Mouse (Mus musculus) adrenal gland, postnatal 4 days (tissue): ENCODE results near the gene E130308A19Rik. TPM values are rescaled to one million over a fixed set of nuclear protein-coding genes. Genes with fewer than 3 reads are reported as not detected.

Experiments used
- DNase-seq, 2 experiments: peaks; one replicate each; pipeline ENCODE4 v3.0.0; 2021 to 2022; ENCODE audit warnings: low spot score in 2 of 2, mixed read lengths in 2 of 2
- total RNA-seq, 2 experiments: library from RNA; stranded (reverse); gene quantifications; 2 replicates each; pipeline ENCODE4 v1.2.3; 2021

E130308A19Rik gene
- total RNA-seq, 2 experiments from 2014 or later, result 27.4 to 32.9 TPM

DNA sequence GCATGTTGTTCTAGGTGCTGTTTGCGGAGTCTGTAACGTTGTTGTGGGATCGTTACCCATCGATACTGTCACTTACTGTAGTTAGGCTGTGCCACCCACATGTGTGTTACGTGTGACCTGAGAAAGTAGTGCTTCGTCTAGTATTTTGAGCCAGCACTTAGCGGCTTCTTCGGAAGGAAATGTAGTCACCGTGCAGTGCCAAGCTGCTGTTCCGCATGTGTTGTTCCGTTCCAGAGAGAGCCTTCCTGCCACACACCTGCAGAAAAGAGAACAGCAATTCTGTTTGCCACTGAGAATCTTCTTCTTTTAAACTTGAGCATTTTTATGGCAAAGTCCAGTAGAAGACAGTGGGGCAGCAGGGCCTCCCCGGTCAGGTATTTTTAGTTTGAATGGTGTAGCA, 100.5 kb downstream of the E130308A19Rik start:
- DNase-seq, result no peak

GRCm38 (mm10) chr4:59727187-59727877, 101.3 kb downstream of the E130308A19Rik start:
- no peak for DNase-seq

GRCm38 (mm10) chr4:59727878-59728261, 101.9 kb downstream of the E130308A19Rik start:
- no peak for DNase-seq

DNA sequence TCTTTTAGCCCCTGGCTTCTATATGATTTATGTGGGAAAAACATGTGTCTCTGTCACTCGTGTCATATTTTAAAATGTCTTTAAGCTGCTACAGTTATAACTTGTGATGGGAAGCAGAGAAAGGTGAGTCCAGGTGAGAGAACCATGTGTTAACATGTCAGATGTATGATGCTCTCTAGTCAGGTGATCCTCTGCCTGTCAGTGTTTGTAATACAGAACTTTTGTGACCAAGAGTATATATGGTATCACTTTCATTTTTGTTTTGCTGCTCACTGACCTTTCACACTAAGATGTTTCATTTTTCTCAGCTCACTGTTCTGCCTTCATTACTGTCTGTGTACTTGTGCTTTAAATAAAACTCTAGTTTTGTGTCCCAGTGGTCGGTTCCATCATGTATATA, 102.8 kb downstream of the E130308A19Rik start:
- no peak for DNase-seq

GRCm38 (mm10) chr4:59731544-59731943, 105.5 kb downstream of the E130308A19Rik start:
- DNase-seq, result no peak

GRCm38 (mm10) chr4:59739321-59739720, 113.3 kb downstream of the E130308A19Rik start:
- DNase-seq, result no peak

DNA sequence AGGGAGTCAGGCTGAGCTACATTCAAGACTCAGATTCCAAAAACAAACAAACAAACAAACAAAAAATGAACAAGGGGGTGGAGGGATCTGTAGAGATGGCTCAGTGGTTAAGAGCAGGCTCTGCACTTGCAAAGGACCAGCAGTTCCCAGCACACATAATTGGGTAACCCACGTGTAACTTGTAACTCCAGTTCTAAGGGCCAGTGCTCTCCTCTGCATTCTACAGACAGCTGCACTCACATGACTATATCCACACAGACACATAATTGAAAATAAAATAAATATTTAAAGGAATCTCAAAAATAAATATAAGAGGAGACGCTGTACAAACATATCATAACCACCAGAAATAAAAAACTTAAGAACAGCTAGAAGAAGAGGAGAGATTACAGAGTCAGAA, 113.9 kb downstream of the E130308A19Rik start:
- no peak for DNase-seq

GRCm38 (mm10) chr4:59753491-59754140, 127.6 kb downstream of the E130308A19Rik start:
- DNase-seq, result no peak

- peak in 1 of 2 experiments; percentile 36 for DNase-seq
Observed at GRCm38 (mm10) chr4:59756332-59757082, 130.5 kb downstream of the E130308A19Rik start.

DNA sequence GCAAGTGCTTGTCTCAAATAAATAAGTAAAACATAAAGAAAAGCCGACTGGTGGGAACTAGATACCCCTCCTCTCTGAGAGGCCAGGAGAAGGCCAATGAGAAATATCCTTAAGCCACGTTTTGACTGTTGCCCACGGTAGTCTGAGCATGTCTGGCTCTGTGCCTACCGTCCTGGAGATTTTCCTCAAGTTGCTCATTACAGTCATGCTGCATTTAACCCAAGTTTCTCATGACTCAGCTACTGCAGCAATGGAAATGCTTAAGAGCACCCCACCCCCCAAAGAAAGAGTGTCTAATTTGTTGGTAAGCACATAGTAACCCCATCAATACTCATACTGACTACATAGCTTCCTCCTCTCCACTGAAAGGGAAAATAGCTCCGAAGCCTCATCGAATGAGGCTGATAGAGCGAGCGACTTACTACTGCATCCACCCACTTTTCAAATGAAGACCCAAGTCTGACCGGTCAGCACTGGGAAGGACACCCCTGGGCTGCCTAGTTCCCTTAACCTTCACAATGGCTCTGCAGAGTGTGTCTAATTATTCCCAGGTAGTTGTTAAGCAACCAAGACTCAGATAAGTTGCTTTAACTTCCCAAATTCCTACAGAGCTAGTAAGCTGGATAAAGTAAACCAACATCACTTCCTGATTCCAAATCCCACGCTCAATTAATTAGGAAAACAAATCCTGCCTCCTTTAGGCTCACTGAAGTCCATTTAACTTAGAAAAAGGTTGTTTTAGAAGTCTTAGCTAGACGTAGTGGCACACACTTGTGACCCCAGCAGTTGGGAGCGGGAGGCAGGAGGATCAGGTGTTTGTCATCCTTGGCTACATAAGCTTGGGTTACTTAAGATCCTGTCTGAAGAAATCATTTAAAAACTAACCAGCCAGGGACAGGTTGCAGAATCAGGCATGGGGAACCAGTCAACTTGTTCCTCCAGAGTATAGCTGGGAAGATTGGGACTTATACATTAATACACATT, 131.7 kb downstream of the E130308A19Rik start:
- no peak for DNase-seq

GRCm38 (mm10) chr4:59760016-59760415, 134.0 kb downstream of the E130308A19Rik start:
- no peak for DNase-seq

GRCm38 (mm10) chr4:59760636-59761364, 134.8 kb downstream of the E130308A19Rik start:
- no peak for DNase-seq

GRCm38 (mm10) chr4:59761365-59761729, 135.3 kb downstream of the E130308A19Rik start:
- no peak for DNase-seq

DNA sequence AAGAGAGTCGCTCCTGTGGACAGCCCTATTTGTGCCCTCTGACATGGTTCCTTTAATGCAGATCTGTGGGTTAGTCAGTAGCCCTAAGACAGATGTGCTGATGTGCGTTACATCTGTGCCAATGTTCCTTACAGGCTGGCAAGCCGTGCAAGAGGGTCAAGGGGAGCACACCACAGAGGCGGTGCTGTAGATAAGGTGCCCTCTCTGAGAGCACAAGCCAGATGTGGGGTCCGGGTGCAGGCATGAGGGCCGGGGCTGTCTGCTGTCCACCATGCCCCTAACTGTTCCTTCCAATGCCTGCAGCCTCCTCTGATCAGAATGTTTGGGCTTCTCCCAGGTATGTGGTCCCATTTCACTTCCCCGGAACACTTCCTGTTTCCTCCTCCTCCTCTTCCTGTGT, 138.9 kb downstream of the E130308A19Rik start:
- no peak for DNase-seq

- DNase-seq, result no peak
Observed at GRCm38 (mm10) chr4:59765385-59766005, 139.5 kb downstream of the E130308A19Rik start.

DNA sequence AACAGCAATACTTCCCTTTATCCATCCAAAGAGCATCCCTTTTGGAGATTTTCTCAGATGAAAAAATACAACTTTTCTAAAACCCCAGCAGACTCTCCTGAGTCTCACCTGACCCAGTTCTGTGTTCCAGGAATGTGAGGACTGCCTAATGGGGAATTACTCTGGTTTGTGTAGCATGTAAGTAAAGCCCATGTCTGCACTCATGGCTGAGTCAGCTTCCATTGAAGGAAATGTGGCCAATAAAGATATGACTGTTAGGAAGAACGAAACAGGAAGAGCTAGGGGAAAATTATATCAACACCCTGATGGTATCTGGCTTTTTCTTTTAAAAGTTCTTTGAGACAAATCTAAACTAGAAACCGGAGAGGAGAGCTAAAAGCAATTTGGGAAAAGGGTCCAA, 141.7 kb downstream of the E130308A19Rik start:
- DNase-seq, result no peak

GRCm38 (mm10) chr4:59772171-59772879, 146.3 kb downstream of the E130308A19Rik start:
- no peak for DNase-seq

DNA sequence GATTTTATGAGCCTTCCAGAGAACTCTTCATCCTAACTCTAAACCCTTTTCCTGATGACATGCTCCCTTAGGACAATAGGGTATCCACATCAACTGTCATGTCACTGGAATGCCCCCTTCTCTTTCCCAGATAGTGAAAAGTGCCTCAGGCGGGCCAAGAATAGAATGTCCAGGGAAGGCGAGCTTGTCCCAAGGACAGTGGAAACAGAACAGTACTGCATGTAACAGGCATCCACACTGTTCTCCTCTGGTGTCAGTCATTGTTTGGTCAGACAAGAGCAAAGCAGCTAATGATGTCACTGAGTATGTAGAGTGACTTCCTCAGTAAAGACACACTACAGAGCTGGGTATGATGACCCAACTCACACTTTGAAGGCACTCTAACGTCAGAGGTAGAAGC, 151.8 kb downstream of the E130308A19Rik start:
- DNase-seq, result no peak

GRCm38 (mm10) chr4:59780568-59780967, 154.6 kb downstream of the E130308A19Rik start:
- DNase-seq, result no peak
